Mouse (Mus musculus): ENCODE data around the gene Cd6. TPM values are rescaled to one million over a fixed set of nuclear protein-coding genes. Genes with fewer than 3 reads are reported as not detected.

Cd6 gene
- total RNA-seq, 2 experiments from 2014 or later, result 0.25 to 0.49 TPM

GRCm38 (mm10) chr19:10839010-10839892 is 9.4 kb upstream of the Cd6 start, which contains the start of gene Slc15a3:
Gene Slc15a3, plus strand, starts transcription at chr19:10839727.
- DNase-seq (ENCODE audit: extremely low spot score in 1 of 2, low spot score in 1 of 2), result no peak

GRCm38 (mm10) chr19:10835671-10836070 is 5.8 kb upstream of the Cd6 start:
- no peak for DNase-seq (ENCODE audit: extremely low spot score in 1 of 2, low spot score in 1 of 2)

GRCm38 (mm10) chr19:10833611-10834010 is 3.8 kb upstream of the Cd6 start:
- no peak for DNase-seq (ENCODE audit: extremely low spot score in 1 of 2, low spot score in 1 of 2)

GRCm38 (mm10) chr19:10832030-10832429 is 2.2 kb upstream of the Cd6 start:
- no peak for DNase-seq (ENCODE audit: extremely low spot score in 1 of 2, low spot score in 1 of 2)

GRCm38 (mm10) chr19:10831424-10831823 is 1.6 kb upstream of the Cd6 start:
- DNase-seq (ENCODE audit: extremely low spot score in 1 of 2, low spot score in 1 of 2), result peak in 1 of 2 experiments; percentile 55

GRCm38 (mm10) chr19:10828321-10828720 is 1.5 kb downstream of the Cd6 start:
- no peak for DNase-seq (ENCODE audit: extremely low spot score in 1 of 2, low spot score in 1 of 2)

GRCm38 (mm10) chr19:10824061-10824460 is 5.8 kb downstream of the Cd6 start:
- no peak for DNase-seq (ENCODE audit: extremely low spot score in 1 of 2, low spot score in 1 of 2)

- DNase-seq (ENCODE audit: extremely low spot score in 1 of 2, low spot score in 1 of 2), result no peak
Observed at GRCm38 (mm10) chr19:10822534-10822933, 7.3 kb downstream of the Cd6 start.

- DNase-seq (ENCODE audit: extremely low spot score in 1 of 2, low spot score in 1 of 2), result no peak
Observed at GRCm38 (mm10) chr19:10821319-10821718, 8.5 kb downstream of the Cd6 start.

GRCm38 (mm10) chr19:10818217-10818946 is 11.5 kb downstream of the Cd6 start:
- DNase-seq (ENCODE audit: extremely low spot score in 1 of 2, low spot score in 1 of 2), result no peak

GRCm38 (mm10) chr19:10816462-10816861 is 13.4 kb downstream of the Cd6 start:
- no peak for DNase-seq (ENCODE audit: extremely low spot score in 1 of 2, low spot score in 1 of 2)

GRCm38 (mm10) chr19:10815871-10816270 is 14.0 kb downstream of the Cd6 start:
- DNase-seq (ENCODE audit: extremely low spot score in 1 of 2, low spot score in 1 of 2), result no peak

- no peak for DNase-seq (ENCODE audit: extremely low spot score in 1 of 2, low spot score in 1 of 2)
Observed at GRCm38 (mm10) chr19:10813905-10814304, 16.0 kb downstream of the Cd6 start.

GRCm38 (mm10) chr19:10813039-10813438 is 16.8 kb downstream of the Cd6 start:
- DNase-seq (ENCODE audit: extremely low spot score in 1 of 2, low spot score in 1 of 2), result no peak

GRCm38 (mm10) chr19:10811471-10811870 is 18.4 kb downstream of the Cd6 start:
- no peak for DNase-seq (ENCODE audit: extremely low spot score in 1 of 2, low spot score in 1 of 2)

- DNase-seq (ENCODE audit: extremely low spot score in 1 of 2, low spot score in 1 of 2), result no peak
Observed at GRCm38 (mm10) chr19:10810176-10810492, 19.7 kb downstream of the Cd6 start.

GRCm38 (mm10) chr19:10809428-10810175 is 20.3 kb downstream of the Cd6 start:
- DNase-seq (ENCODE audit: extremely low spot score in 1 of 2, low spot score in 1 of 2), result peak in 1 of 2 experiments; percentile 40

- DNase-seq (ENCODE audit: extremely low spot score in 1 of 2, low spot score in 1 of 2), result no peak
Observed at GRCm38 (mm10) chr19:10808524-10809233, 21.2 kb downstream of the Cd6 start.

- no peak for DNase-seq (ENCODE audit: extremely low spot score in 1 of 2, low spot score in 1 of 2)
Observed at GRCm38 (mm10) chr19:10805661-10806285, 24.1 kb downstream of the Cd6 start.

Measured in layer of hippocampus, postnatal 25 days (tissue).